Mouse (Mus musculus) liver, embryonic 14.5 days (tissue): ENCODE measurements around the gene Smc4.

ENCODE experiments used
- CTCF ChIP-seq: IDR thresholded peaks from 2 replicates; pipeline ENCODE4 v1.5.1; 2016; ENCODE audit warnings: antibody characterized with exemption, low read depth, control low read depth
- EP300 ChIP-seq: IDR thresholded peaks from 2 replicates; pipeline ENCODE4 v1.6.1; 2016; ENCODE audit warnings: antibody characterized with exemption, low read depth

DNA sequence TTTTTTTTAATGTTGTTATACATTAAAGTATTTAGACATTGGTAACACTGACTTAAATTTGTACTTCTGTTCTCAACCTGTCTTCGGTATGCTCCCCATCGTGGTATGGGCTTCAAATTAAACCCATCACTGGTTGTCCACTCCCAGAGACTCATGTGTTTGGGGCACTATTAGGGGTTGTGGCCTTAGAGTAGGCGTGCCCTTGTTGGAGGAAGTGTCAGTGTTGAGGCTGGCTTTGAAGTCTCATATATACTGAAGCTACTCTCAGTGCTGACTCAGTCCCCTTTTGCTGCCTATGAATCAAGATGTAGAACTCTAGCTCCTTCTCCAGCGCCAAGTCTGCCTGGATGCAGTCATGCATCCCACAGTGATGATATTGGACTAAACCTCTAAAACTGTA, 56.1 kb downstream of the Smc4 start:
- TF ChIP-seq CTCF (no peak), EP300 (no peak)
